Mouse (Mus musculus): ENCODE data around the gene Slc17a1. TPM values are rescaled to one million over a fixed set of nuclear protein-coding genes. Genes with fewer than 3 reads are reported as not detected.

Slc17a1 gene
- total RNA-seq, 2 experiments from 2014 or later = not detected

DNA sequence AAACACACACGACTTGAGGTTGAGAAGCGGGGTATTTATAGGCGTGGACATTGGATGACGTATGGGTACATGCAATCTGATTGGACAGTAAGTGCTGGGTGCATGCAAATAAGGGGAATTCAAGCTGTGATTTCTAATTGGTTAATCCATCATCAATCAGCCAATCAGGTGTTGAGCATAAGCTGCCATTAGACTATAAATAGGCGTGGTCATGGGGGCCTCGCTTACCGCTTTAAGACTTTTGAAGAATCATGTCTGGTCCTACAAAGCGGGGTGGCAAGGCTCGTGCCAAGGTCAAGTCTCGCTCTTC is 66.6 kb downstream of the Slc17a1 start, which contains the start of gene Hist1h2aa:
Hist1h2aa (plus strand) TSS at position 252 of the 310 bp plus-strand sequence.
- Histone ChIP-seq H3K27ac (no peak within 1 kb of the TSS), H3K4me3 (no peak within 1 kb of the TSS)
- intact Hi-C loops (cut with DNase I) = no loop called here
- no peak for TF ChIP-seq CTCF (IDR thresholded peaks at IDR 0.05)
- no peak for DNase-seq

DNA sequence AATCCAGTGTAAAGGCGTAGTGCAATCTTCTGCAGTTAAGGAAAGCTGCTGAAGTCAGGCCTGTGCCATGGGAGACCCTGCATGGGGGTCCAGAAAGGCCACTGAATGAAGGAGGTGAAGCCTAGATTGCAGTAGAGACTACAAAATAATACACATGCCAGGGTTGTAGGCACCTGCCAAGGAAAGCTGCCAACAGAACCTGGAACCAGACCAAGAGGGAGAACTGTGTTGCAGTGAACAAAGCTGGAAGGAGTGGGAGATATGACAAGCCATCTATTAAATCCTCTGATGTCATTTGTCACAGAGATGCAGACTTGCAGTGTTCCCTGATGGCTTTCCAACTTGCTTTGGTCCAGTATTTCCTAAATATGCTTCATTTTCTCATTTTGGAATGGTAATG is 71.1 kb downstream of the Slc17a1 start:
- TF ChIP-seq CTCF (IDR thresholded peaks at IDR 0.05) = no peak
- Histone ChIP-seq H3K27ac (no peak overlapping the region), H3K4me3 (no peak overlapping the region)
- intact Hi-C loops (cut with DNase I) = no loop called here
- DNase-seq = no peak

- DNase-seq = no peak
- Histone ChIP-seq H3K27ac (no peak overlapping the region), H3K4me3 (no peak overlapping the region)
- intact Hi-C loops (cut with DNase I) = no loop called here
- TF ChIP-seq CTCF (IDR thresholded peaks at IDR 0.05) = no peak
Observed at GRCm38 (mm10) chr13:23940291-23940690, 72.7 kb downstream of the Slc17a1 start.

GRCm38 (mm10) chr13:23942861-23943260 is 75.3 kb downstream of the Slc17a1 start:
- Histone ChIP-seq H3K27ac (no peak overlapping the region), H3K4me3 (no peak overlapping the region)
- no peak for DNase-seq
- TF ChIP-seq CTCF (IDR thresholded peaks at IDR 0.05) = no peak
- intact Hi-C loops (cut with DNase I) = no loop called here

Small RNAs within 50 kb of the gene (microRNA-seq; reads per million reads assigned to microRNA genes)
- gene Gm44344 = not detected

Other genes with a start within 250 kb of the Slc17a1 start
- 10 to 100 TPM; 10.8 to 17.5 TPM for gene Hist1h2be, start 246.6 kb upstream of the Slc17a1 start, total RNA-seq (2021)
- gene Hist1h1e, start 245.2 kb upstream of the Slc17a1 start, total RNA-seq (2021) = 10 to 100 TPM; 29.1 to 34.0 TPM
- gene Hist1h2ac, start 183.8 kb upstream of the Slc17a1 start, total RNA-seq (2021) = under 1 TPM; 0.84 to 0.92 TPM
- gene Hist1h2bc, start 183.6 kb upstream of the Slc17a1 start, total RNA-seq (2021) = 10 to 100 TPM; 59.1 to 76.4 TPM
- not detected for gene Hist1h1t, start 171.9 kb upstream of the Slc17a1 start, total RNA-seq (2021)
- 10 to 100 TPM; 49.8 to 61.2 TPM for gene Hist1h4c, start 169.3 kb upstream of the Slc17a1 start, total RNA-seq (2021)
- gene Hfe, start 156.9 kb upstream of the Slc17a1 start, total RNA-seq (2021) = 10 to 100 TPM; 16.0 to 18.7 TPM
- gene Hist1h1c, start 128.9 kb upstream of the Slc17a1 start, total RNA-seq (2021) = 100 to 1,000 TPM; 135 to 164 TPM
- not detected for gene Hist1h3c, start 122.1 kb upstream of the Slc17a1 start, total RNA-seq (2021)
- 1 to 10 TPM; 1.1 to 2.3 TPM for gene Hist1h2bb, start 121.0 kb upstream of the Slc17a1 start, total RNA-seq (2021)
- 1 to 10 TPM in 1 of 2 experiments, not detected in 1; 1.9 TPM for gene Hist1h2ab, start 116.6 kb upstream of the Slc17a1 start, total RNA-seq (2021)
- gene Hist1h3b, start 115.5 kb upstream of the Slc17a1 start, total RNA-seq (2021) = 1 to 10 TPM; 1.6 to 1.8 TPM
- 1 to 10 TPM; 2.1 to 3.7 TPM for gene Hist1h4b, start 110.7 kb upstream of the Slc17a1 start, total RNA-seq (2021)
- 1 to 10 TPM in 1 of 2 experiments, under 1 TPM in 1; 0.61 to 1.4 TPM for gene Hist1h4a, start 106.5 kb upstream of the Slc17a1 start, total RNA-seq (2021)
- gene Hist1h3a, start 105.4 kb upstream of the Slc17a1 start, total RNA-seq (2021) = 1 to 10 TPM; 2.9 to 4.2 TPM
- 1 to 10 TPM; 1.2 to 1.5 TPM for gene Hist1h1a, start 104.1 kb upstream of the Slc17a1 start, total RNA-seq (2021)
- not detected for gene Trim38, start 97.8 kb upstream of the Slc17a1 start, total RNA-seq (2021)
- not detected for gene Slc17a2, start 60.8 kb upstream of the Slc17a1 start, total RNA-seq (2021)
- not detected for gene Slc17a3, start 28.3 kb upstream of the Slc17a1 start, total RNA-seq (2021)
- not detected for gene Slc17a4, start 47.3 kb downstream of the Slc17a1 start, total RNA-seq (2021)
- gene Hist1h2ba, start 66.4 kb downstream of the Slc17a1 start, total RNA-seq (2021) = not detected
- not detected for gene Hist1h2aa, start 66.7 kb downstream of the Slc17a1 start, total RNA-seq (2021)
- not detected for gene Scgn, start 123.5 kb downstream of the Slc17a1 start, total RNA-seq (2021)

Data from gastrocnemius, adult 2 months (tissue).